Mouse (Mus musculus): ENCODE data around the gene Ston2. TPM values are rescaled to one million over a fixed set of nuclear protein-coding genes. Genes with fewer than 3 reads are reported as not detected.

The Ston2 gene
- polyA plus RNA-seq, 1 experiment from 2014 or later = 9.8 TPM

- Histone ChIP-seq H3K9ac (no peak overlapping the region), H3K4me2 (no peak overlapping the region), H3K4me3 (replicated peaks) (no peak overlapping the region), H3K4me1 (peaks cover 5% of the 10 kb centered on the region; the same call in 1 of the 2 replicates), H3K9me3 (no peaks in the 10 kb centered on the region), H3K36me3 (no peaks in the 10 kb centered on the region), H3K27me3 (replicated peaks) (no peaks in the 10 kb centered on the region), H3K27ac (peak overlapping the region; percentile 37; the same call in 1 of the 2 replicates)
- 56% methylated on average over 7 of the region's 7 CpGs for WGBS
- ATAC-seq (ENCODE audit: insufficient read depth, low FRiP score, low read depth) = peak; percentile 37
Measured at GRCm38 (mm10) chr12:91667741-91668140, 120.4 kb downstream of the Ston2 start.

- peaks cover 5% of the 10 kb centered on the region; the same call in 1 of the 2 replicates for H3K4me1 ChIP-seq
- WGBS = 85% methylated on average over 3 of the region's 3 CpGs
- no peak overlapping the region for H3K4me3 ChIP-seq (replicated peaks)
- no peak overlapping the region for H3K4me2 ChIP-seq
- no peak overlapping the region for H3K9ac ChIP-seq
- no peaks in the 10 kb centered on the region for H3K9me3 ChIP-seq
- ATAC-seq (ENCODE audit: insufficient read depth, low FRiP score, low read depth) = no peak
- no peaks in the 10 kb centered on the region for H3K36me3 ChIP-seq
- H3K27me3 ChIP-seq (replicated peaks) = no peaks in the 10 kb centered on the region
- H3K27ac ChIP-seq = no peak overlapping the region
Measured at GRCm38 (mm10) chr12:91666607-91667006, 121.6 kb downstream of the Ston2 start.

- Histone ChIP-seq H3K27me3 (replicated peaks) (no peaks in the 10 kb centered on the region), H3K4me1 (peaks cover 5% of the 10 kb centered on the region; the same call in 1 of the 2 replicates), H3K36me3 (no peaks in the 10 kb centered on the region), H3K9me3 (no peaks in the 10 kb centered on the region), H3K4me2 (no peak overlapping the region), H3K9ac (no peak overlapping the region), H3K27ac (no peak overlapping the region), H3K4me3 (replicated peaks) (no peak overlapping the region)
- no peak for ATAC-seq (ENCODE audit: insufficient read depth, low FRiP score, low read depth)
- WGBS = 86% methylated on average over 5 of the region's 5 CpGs
Measured at GRCm38 (mm10) chr12:91665431-91665830, 122.8 kb downstream of the Ston2 start.

GRCm38 (mm10) chr12:91663260-91663659 is 124.9 kb downstream of the Ston2 start:
- ATAC-seq (ENCODE audit: insufficient read depth, low FRiP score, low read depth) = no peak
- 58% methylated on average over 6 of the region's 6 CpGs for WGBS
- H3K27me3 ChIP-seq (replicated peaks) = no peaks in the 10 kb centered on the region
- H3K9ac ChIP-seq = no peak overlapping the region
- H3K36me3 ChIP-seq = no peaks in the 10 kb centered on the region
- H3K27ac ChIP-seq = no peak overlapping the region
- no peaks in the 10 kb centered on the region for H3K9me3 ChIP-seq
- no peak overlapping the region for H3K4me3 ChIP-seq (replicated peaks)
- no peak overlapping the region for H3K4me2 ChIP-seq
- peaks cover 5% of the 10 kb centered on the region; the same call in 1 of the 2 replicates for H3K4me1 ChIP-seq

GRCm38 (mm10) chr12:91662844-91663243 is 125.3 kb downstream of the Ston2 start:
- Histone ChIP-seq H3K36me3 (no peaks in the 10 kb centered on the region), H3K9ac (no peak overlapping the region), H3K4me3 (replicated peaks) (no peak overlapping the region), H3K27me3 (replicated peaks) (no peaks in the 10 kb centered on the region), H3K27ac (no peak overlapping the region), H3K4me1 (peaks cover 2% of the 10 kb centered on the region; the same call in 1 of the 2 replicates), H3K9me3 (no peaks in the 10 kb centered on the region), H3K4me2 (no peak overlapping the region)
- WGBS = 72% methylated on average over 4 of the region's 4 CpGs
- ATAC-seq (ENCODE audit: insufficient read depth, low FRiP score, low read depth) = no peak

GRCm38 (mm10) chr12:91660640-91661417 is 127.4 kb downstream of the Ston2 start:
- Histone ChIP-seq H3K27me3 (replicated peaks) (no peaks in the 10 kb centered on the region), H3K4me1 (no peaks in the 10 kb centered on the region), H3K4me2 (no peak overlapping the region), H3K4me3 (replicated peaks) (no peak overlapping the region), H3K36me3 (no peaks in the 10 kb centered on the region), H3K27ac (no peak overlapping the region), H3K9me3 (no peaks in the 10 kb centered on the region), H3K9ac (no peak overlapping the region)
- WGBS = 75% methylated on average over 12 of the region's 12 CpGs
- ATAC-seq (ENCODE audit: insufficient read depth, low FRiP score, low read depth) = no peak

- H3K4me1 ChIP-seq = no peaks in the 10 kb centered on the region
- H3K27me3 ChIP-seq (replicated peaks) = no peaks in the 10 kb centered on the region
- peak overlapping the region; percentile 16; the same call in 1 of the 2 replicates for H3K27ac ChIP-seq
- H3K4me2 ChIP-seq = no peak overlapping the region
- H3K9me3 ChIP-seq = no peaks in the 10 kb centered on the region
- no peak overlapping the region for H3K9ac ChIP-seq
- no peaks in the 10 kb centered on the region for H3K36me3 ChIP-seq
- 53% methylated on average over 3 of the region's 3 CpGs for WGBS
- no peak overlapping the region for H3K4me3 ChIP-seq (replicated peaks)
- no peak for ATAC-seq (ENCODE audit: insufficient read depth, low FRiP score, low read depth)
Measured at GRCm38 (mm10) chr12:91654399-91655122, 133.6 kb downstream of the Ston2 start.

- Histone ChIP-seq H3K36me3 (peaks cover 5% of the 10 kb centered on the region), H3K9ac (no peak overlapping the region), H3K4me3 (replicated peaks) (no peak overlapping the region), H3K4me1 (0 out of 2 replicates have a peak, but pooled peaks cover 3% of the 10 kb centered on the region), H3K27ac (no peak overlapping the region), H3K9me3 (no peaks in the 10 kb centered on the region), H3K27me3 (replicated peaks) (no peaks in the 10 kb centered on the region), H3K4me2 (no peak overlapping the region)
- ATAC-seq (ENCODE audit: insufficient read depth, low FRiP score, low read depth) = no peak
- WGBS = 92% methylated on average over 17 of the region's 17 CpGs
Measured at GRCm38 (mm10) chr12:91648426-91648825, 139.8 kb downstream of the Ston2 start.

GRCm38 (mm10) chr12:91645361-91646123 is 142.6 kb downstream of the Ston2 start:
- no peak overlapping the region for H3K4me2 ChIP-seq
- 0 out of 2 replicates have a peak, but pooled peaks have one; percentile 38 for ATAC-seq (ENCODE audit: insufficient read depth, low FRiP score, low read depth)
- H3K9ac ChIP-seq = no peak overlapping the region
- H3K36me3 ChIP-seq = peaks cover 5% of the 10 kb centered on the region
- 63% methylated on average over 6 of the region's 6 CpGs for WGBS
- H3K27me3 ChIP-seq (replicated peaks) = no peaks in the 10 kb centered on the region
- H3K4me1 ChIP-seq = peaks cover 7% of the 10 kb centered on the region; the same call in 1 of the 2 replicates
- H3K27ac ChIP-seq = no peak overlapping the region
- no peak overlapping the region for H3K4me3 ChIP-seq (replicated peaks)
- no peaks in the 10 kb centered on the region for H3K9me3 ChIP-seq

- WGBS = 86% methylated on average over 7 of the region's 7 CpGs
- ATAC-seq (ENCODE audit: insufficient read depth, low FRiP score, low read depth) = no peak
- no peaks in the 10 kb centered on the region for H3K9me3 ChIP-seq
- H3K27ac ChIP-seq = no peak overlapping the region
- no peak overlapping the region for H3K4me2 ChIP-seq
- H3K27me3 ChIP-seq (replicated peaks) = no peaks in the 10 kb centered on the region
- H3K4me1 ChIP-seq = peaks cover 7% of the 10 kb centered on the region; the same call in 1 of the 2 replicates
- no peak overlapping the region for H3K4me3 ChIP-seq (replicated peaks)
- no peak overlapping the region for H3K9ac ChIP-seq
- peaks cover 3% of the 10 kb centered on the region for H3K36me3 ChIP-seq
Measured at GRCm38 (mm10) chr12:91643221-91643620, 145.0 kb downstream of the Ston2 start.

- peaks cover 7% of the 10 kb centered on the region; the same call in 1 of the 2 replicates for H3K4me1 ChIP-seq
- no peak overlapping the region for H3K9ac ChIP-seq
- WGBS = 75% methylated on average over 12 of the region's 12 CpGs
- ATAC-seq (ENCODE audit: insufficient read depth, low FRiP score, low read depth) = no peak
- no peak overlapping the region for H3K4me3 ChIP-seq (replicated peaks)
- H3K36me3 ChIP-seq = no peaks in the 10 kb centered on the region; the same call in 1 of the 2 replicates
- H3K27me3 ChIP-seq (replicated peaks) = no peaks in the 10 kb centered on the region
- H3K4me2 ChIP-seq = no peak overlapping the region
- H3K27ac ChIP-seq = no peak overlapping the region
- H3K9me3 ChIP-seq = no peaks in the 10 kb centered on the region
Measured at GRCm38 (mm10) chr12:91642426-91643093, 145.6 kb downstream of the Ston2 start.
